Mouse (Mus musculus): ENCODE results near the gene 1110059E24Rik.

1110059E24Rik gene

GRCm38 (mm10) chr19:21571986-21572385, 80.8 kb downstream of the 1110059E24Rik start:
- no peak for DNase-seq (ENCODE audit: low spot score)

GRCm38 (mm10) chr19:21571223-21571980, 81.4 kb downstream of the 1110059E24Rik start:
- DNase-seq (ENCODE audit: low spot score): peak; percentile 90

DNA sequence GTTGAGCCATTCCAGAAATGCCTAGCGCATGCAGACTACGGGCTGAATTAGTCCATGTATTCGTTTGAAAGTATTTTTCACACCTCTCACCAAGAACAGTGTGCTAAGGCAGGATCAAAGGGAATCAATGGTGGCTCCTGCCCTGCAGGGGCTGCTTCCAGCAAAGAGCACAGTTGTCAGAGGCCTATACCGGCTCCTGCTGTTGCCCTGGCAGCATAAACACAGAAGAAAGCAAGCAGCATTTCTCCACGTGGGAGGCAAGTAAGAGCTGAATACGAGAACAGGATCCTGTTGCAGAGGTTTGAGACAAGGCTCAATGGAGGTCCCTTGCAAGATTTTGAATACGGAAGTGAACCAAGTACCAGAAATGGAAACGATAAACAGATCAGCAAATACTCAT, 82.0 kb downstream of the 1110059E24Rik start:
- no peak for DNase-seq (ENCODE audit: low spot score)

DNA sequence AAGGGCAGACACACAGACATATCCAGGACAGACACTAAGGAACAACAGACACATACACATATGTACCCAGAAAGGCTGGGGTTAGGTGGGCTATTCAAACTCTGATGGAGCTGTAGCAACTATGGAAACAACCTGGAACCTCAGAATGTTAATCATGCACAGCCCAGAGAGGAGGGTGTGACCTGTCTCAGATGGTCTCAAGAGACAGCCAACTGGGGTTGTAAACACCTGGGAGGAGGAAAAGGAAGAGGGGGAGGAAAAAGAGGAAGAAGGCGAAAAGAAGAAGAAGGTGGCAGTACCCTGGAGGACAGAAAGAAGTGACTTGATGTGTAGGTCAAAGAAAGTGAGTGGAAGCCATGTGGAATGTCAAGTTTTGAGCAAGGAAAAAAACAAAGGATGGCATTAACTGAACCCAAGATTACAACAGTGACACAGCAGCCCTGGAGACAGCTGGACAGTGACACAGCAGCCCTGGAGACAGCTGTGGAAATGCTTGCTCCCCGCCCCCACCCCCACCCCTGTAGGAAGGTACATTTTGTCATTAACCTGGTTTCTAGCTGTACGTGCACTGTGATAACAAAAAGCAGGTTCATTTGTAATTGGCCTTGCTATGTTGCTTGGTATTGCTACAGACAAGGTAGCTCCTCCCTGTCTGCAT, 84.1 kb downstream of the 1110059E24Rik start:
- no peak for DNase-seq (ENCODE audit: low spot score)

DNA sequence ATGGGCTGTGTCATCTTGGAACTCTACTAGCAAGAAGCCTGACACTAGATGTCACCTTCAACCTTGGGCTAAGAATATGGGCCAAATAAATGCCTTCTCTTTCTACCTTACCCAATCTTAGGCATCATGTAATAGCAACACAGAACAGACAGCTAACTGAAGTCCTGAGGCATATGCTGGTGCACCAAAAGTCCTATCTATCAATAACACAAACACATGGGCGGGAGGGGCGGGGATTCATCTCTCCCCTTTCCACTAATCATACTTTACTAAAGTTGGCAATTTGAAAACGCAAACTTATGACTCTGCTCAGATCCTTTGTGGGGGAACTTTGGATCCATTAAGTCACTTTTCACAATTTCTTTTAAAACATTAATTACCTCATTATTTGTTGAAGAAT, 84.8 kb downstream of the 1110059E24Rik start:
- no peak for DNase-seq (ENCODE audit: low spot score)

- no peak for DNase-seq (ENCODE audit: low spot score)
Measured at GRCm38 (mm10) chr19:21566484-21566883, 86.3 kb downstream of the 1110059E24Rik start.

DNA sequence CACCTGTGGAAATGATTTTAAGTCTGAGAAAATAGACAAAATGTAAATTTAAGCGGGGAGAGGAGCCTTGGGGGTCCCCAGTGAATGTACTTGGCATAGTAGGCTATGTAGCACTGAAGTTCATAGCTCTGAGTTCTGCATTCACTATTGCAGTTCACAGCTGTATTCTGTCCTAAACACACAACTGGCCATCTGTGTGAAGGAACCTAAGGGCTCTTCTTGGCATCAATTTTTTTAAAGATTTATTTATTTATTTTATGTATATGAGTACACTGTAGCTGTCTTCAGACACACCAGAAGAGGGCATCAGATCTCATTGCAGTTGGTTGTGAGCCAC, 88.3 kb downstream of the 1110059E24Rik start:
- DNase-seq (ENCODE audit: low spot score): no peak

- DNase-seq (ENCODE audit: low spot score): peak; percentile 88
Measured at GRCm38 (mm10) chr19:21563789-21564460, 88.9 kb downstream of the 1110059E24Rik start.

DNA sequence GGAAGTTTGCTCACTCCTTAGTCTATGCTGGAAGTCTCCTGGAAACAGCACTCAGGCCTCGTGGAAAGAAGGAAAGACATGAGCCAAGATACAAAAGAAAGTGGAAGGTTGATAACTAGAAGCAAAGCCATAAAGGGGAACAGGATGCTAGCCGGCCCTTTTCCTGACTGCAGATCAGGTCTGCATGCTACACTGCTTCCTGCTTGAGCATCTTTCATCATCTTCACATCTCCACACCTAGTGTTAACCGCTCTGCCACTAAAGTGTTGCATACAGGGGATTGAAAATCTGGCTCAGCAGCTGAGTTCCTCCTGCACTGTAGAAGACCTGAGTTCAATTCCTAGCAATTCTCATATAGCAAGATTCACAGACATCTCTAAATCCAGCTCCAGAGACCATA, 89.8 kb downstream of the 1110059E24Rik start:
- DNase-seq (ENCODE audit: low spot score): no peak

GRCm38 (mm10) chr19:21552801-21553200, 100.0 kb downstream of the 1110059E24Rik start:
- no peak for DNase-seq (ENCODE audit: low spot score)

DNA sequence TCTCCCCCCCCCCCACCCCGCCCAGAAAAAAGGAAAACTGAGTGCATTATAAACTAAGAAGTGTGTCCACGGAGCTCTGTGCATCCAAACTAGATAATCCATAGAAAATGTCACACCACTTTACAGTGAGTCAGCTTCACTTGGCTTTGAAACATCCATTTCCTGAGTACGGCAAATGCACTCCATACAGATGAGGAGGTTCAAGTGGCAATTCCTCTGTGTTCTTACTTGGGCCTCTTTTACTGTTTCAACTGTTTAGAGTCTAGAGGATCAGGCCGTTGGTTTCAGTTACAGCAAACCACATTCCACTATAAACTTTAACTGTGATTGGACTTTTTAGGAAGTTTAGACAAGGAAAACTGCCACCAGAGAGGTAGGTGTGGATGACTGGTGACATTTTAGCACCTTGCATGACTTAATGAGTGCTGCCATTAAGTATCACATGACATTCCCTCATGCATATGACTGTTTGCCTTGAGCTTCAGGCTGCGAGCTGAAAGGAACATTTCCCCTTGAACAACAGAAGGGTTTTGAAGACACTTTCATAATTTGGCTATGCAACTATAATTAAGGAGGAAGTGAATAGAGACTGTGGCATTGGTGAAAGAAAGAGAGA, 100.7 kb downstream of the 1110059E24Rik start:
- DNase-seq (ENCODE audit: low spot score): no peak

- no peak for DNase-seq (ENCODE audit: low spot score)
Measured at GRCm38 (mm10) chr19:21549713-21550112, 103.1 kb downstream of the 1110059E24Rik start.

DNA sequence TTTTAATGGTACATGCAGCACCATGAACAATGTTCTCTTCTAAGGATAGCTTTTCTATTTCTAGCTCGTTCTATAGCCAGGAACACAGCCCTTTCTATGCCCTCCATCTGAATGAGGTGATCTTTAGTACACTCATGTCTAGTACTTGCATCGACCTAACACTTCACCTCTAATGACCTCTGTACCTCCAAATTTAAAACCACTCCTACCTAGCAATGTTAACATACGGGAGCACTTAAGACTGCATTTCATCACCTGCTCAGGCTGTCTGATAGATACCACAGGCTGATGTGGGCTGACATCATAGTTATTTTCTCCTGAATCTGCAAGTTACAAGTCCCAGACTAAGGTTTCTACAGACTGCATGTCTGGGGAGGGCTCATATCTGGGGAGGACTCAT, 103.8 kb downstream of the 1110059E24Rik start:
- no peak for DNase-seq (ENCODE audit: low spot score)

GRCm38 (mm10) chr19:21537125-21537524, 115.7 kb downstream of the 1110059E24Rik start:
- no peak for DNase-seq (ENCODE audit: low spot score)
